Mouse (Mus musculus) liver, embryonic 18 days (tissue): Measurements from ENCODE around the gene Gm14444. TPM values are rescaled to one million over a fixed set of nuclear protein-coding genes. Genes with fewer than 3 reads are reported as not detected.

Source experiments
- polyA plus RNA-seq: library from polyadenylated mRNA; depleted of rRNA; stranded (reverse); fragments of >200 nt; gene quantifications from 2 replicates; pipeline ENCODE4 v1.2.3, GENCODE M21; 2012; rRNA removed

Gm14444 gene
- not detected in 2 replicates for polyA plus RNA-seq

GRCm38 (mm10) chr2:175010022-175010421 lies at the start of gene Gm14444:
Gene Gm14444 (plus strand): TSS chr2:175010241.

GRCm38 (mm10) chr2:175067681-175068261 lies 57.7 kb downstream of the Gm14444 start, which contains the start of gene Gm14393:
Gene Gm14393 (minus strand): TSS chr2:175067781.

Other genes starting within 250 kb of the Gm14444 start
- gene Edn3, start 249.6 kb upstream of the Gm14444 start, polyA plus RNA-seq = 0.06 and 0.09 TPM in 2 replicates
- 0.06 TPM in 1 of 2 replicates, not detected in the other for gene Gm14393, start 57.5 kb downstream of the Gm14444 start, polyA plus RNA-seq
- 1.4 and 1.5 TPM in 2 replicates for gene Gm14399, start 131.8 kb downstream of the Gm14444 start, polyA plus RNA-seq
- 0.06 and 0.13 TPM in 2 replicates for gene Gm14443, start 165.6 kb downstream of the Gm14444 start, polyA plus RNA-seq
- 2.7 and 2.9 TPM in 2 replicates for gene Gm14391, start 196.7 kb downstream of the Gm14444 start, polyA plus RNA-seq